Mouse (Mus musculus) left cerebral cortex, postnatal 25 days (tissue): Measurements from ENCODE around the gene Lclat1. TPM values are rescaled to one million over a fixed set of nuclear protein-coding genes. Genes with fewer than 3 reads are reported as not detected.
A peak's percentile ranks its signal among the peaks of the same experiment; 100 is the strongest.
"Not testable (repeated sequence)": the region's sequence is repeated elsewhere in the genome, so short reads cannot be mapped to it uniquely, and the experiment has no call there.

ENCODE experiments used
- DNase-seq, 2 experiments: peaks; one replicate each; pipeline ENCODE4 v3.0.0; 2022; ENCODE audit warnings: low spot score in 2 of 2, mixed read lengths in 1 of 2
- intact Hi-C: fragments of 180-260 bp; cut with DNase I; formaldehyde crosslinking; loops from one replicate; pipeline ENCODE4 v1.15.1; 2025
- total RNA-seq, 2 experiments: library from RNA; stranded (reverse); gene quantifications; 2 replicates each; pipeline ENCODE4 v1.2.3; 2021

Gene Lclat1
- total RNA-seq, 2 experiments from 2014 or later = 37.7 to 38.5 TPM

DNA sequence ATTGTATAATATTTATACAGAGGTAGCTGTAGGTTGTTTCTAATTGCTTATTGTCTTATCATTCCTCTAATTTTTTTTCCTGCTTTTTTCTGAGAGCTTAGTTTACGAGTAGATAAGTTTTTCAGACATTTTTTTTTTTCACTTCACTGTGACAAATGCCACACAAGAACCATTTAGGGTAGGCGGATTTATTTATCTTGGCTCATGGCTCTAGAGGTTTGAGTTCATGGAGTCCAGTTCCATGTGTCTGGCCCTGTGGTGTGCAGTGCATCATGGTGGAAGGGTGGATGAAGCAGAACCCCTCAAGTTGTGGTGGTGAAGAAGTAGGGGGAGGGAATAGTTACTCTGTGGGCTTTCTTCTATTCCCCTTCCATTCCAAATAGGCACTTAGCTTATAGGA, 13.9 kb downstream of the Lclat1 start:
- DNase-seq = no peak
- intact Hi-C loops = no loop called here

DNA sequence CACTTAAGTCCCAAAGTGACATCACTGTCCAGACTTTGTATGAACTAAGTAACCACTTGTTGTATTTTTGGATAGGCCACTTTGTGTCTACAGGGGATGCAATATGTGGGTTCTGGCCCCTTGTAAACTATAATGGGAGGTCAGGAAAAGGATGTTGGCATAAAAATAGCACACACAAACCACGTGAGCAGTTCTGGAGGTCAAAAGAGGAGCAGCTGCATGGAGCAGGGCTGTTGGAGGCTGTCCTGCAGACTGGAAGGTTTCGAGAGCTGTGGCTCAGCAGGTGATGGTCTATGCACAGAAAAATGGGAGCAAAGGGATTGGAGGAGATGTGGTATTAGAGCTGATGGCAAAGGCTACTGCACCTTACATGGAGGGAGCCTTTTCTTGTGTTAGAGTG, 18.6 kb downstream of the Lclat1 start:
- intact Hi-C loops = no loop called here
- no peak for DNase-seq

DNA sequence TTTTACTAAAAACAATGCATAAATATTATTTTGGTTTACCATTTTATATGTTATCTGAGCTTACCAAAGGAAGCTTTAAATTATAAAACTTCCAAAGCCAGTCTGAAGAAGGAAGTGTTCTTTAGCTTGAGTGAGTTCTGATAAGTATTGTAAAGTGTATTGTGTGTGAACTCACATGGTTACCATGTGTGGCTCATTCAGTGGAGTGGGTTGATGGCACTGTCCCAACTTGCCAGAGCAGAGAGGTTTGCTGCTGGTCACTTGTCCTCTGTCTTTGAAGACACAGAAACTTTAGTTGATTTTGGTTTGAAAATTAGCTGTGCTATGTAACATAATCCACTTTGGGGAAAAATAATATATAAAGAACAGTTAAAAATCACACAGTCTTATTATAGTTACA, 19.1 kb downstream of the Lclat1 start:
- intact Hi-C loops = no loop called here
- no peak for DNase-seq

DNA sequence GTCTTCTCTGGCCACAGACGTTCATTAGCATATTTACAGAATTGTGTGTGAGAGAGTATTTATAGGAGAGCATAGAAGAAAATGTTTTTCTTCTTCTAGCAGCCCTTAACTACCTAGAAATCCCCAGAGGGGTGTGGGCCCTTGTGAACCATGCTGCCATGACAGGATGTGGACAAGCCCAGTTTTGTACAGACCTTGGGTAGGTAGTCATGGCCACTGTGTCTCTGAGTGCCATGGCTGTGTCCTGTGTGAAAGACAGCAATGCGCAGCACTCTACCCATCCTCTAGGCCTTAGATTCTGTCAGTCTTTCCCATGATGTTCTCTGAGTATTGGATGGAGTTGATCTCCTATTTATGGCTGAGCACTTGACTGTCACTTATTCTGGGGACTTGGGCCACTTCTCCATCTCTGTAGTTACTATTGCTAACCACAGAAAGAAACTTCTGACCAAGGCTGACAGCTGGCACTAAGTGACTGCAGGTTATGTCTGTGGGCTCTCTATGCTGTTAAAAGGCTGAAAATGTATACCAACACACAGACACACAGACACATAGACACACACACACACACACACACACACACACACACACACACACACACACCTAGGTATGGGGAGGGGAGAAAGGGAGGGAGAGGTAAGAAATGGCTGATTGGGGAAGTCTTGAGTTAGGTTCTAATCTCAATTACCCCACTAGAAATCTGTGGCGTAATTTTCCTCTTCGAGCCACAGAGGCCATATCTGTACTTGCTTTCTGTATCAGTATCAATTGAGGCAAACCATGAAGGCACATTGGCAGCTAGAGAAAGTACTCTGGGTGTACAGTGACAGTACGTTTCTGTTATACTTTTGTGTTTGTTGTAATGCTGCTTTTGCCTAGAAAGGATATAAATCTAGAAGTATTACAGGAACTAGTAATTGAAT, 29.0 kb downstream of the Lclat1 start:
- no peak for DNase-seq
- intact Hi-C loops = no loop called here

DNA sequence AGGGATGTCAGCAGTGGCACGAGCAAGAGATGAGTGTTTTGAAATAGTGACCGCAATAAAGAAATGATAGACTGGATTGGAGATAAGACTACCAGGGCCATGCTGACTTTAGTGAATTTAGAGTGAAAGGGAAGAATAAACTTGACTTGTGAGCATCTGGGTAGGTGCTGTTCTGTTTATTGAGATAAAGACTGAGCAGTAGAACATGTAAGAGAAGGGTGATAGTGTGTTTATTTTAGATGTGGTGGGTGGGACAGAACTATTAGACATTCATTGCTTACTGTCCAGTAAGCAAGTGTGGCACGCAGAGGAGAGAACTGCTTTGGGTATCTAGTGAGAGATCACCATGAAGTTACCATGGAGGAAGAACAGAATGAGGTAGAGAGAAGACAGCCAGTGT, 30.4 kb downstream of the Lclat1 start:
- DNase-seq = no peak
- intact Hi-C loops = no loop called here

DNA sequence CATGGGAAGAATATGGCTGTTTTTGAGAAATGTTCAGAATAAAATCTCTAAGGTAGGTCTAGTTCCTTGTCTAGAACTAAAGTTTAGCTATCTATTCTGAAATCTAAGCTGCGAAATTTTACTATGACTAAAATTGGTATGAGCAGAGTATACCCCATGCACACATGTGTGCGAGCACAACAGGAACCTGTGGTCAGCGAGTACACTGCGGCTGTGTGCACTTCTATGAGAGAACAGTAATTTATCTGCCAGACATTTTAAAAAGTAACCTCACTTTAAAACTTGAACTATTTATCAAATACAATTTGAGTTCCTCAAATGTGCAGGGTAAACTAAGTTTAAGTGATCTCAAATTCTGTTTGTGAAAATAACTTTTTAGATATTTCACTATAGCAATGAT, 34.2 kb downstream of the Lclat1 start:
- intact Hi-C loops = no loop called here

DNA sequence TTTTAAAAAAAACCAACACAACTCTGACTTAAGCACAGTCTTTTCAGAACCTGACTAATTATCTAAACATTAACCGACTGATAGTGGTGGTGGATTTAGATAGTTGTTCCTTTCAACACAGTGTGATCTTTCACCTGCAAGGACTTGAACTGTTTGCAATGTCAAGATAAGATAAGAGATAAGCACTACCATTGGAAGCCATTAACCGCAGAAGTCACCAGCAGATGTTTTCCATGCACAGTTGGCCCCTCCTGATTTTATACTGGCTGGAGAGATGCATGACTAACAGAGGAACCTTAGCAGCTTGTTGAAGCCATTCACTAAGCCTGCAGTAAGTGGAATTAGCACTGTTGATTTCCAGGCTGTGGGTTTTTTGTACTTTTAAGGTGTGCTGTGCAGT, 34.7 kb downstream of the Lclat1 start:
- DNase-seq = no peak
- intact Hi-C loops = no loop called here

More for the DNA sequence above, 34.2 kb downstream of the Lclat1 start:
- DNase-seq = no peak

DNA sequence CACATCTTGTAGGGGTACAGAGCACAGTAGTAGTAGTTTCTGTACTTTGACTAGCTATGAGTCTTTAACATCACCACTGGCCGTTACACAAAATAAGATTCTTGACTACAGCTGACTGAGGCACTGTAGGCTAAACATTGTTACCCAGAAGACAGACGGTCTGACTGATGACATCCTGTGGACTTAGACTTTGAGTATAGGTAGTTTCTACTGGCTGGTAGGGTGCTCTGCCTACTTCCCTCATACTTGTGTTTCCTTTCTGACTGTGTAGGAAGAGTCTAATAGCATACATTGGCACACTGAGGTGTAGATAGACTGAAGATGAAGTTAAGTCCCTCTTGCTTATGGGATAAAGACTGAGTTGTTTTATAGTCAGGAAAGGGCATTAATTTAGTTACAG, 37.6 kb downstream of the Lclat1 start:
- intact Hi-C loops = no loop called here
- no peak for DNase-seq

DNA sequence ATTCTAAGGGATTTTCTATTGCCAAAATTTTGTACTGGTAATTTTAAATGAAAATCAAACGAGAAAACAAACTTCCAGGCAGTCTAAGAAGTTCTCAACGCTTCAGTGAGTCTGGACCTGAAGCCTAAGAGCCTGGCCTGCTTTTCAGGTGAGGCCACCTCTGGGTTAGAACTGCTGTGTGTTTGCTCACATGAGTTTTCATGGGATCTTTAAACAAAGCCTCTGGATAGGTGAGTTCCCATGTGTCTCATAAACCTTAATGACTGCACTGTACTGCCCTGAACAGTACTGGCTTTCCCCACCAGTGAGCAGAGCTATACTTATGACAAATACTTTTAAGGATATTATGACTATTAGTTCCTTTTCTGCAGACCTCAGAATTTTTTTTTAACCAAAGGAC, 40.8 kb downstream of the Lclat1 start:
- intact Hi-C loops = no loop called here
- no peak for DNase-seq

DNA sequence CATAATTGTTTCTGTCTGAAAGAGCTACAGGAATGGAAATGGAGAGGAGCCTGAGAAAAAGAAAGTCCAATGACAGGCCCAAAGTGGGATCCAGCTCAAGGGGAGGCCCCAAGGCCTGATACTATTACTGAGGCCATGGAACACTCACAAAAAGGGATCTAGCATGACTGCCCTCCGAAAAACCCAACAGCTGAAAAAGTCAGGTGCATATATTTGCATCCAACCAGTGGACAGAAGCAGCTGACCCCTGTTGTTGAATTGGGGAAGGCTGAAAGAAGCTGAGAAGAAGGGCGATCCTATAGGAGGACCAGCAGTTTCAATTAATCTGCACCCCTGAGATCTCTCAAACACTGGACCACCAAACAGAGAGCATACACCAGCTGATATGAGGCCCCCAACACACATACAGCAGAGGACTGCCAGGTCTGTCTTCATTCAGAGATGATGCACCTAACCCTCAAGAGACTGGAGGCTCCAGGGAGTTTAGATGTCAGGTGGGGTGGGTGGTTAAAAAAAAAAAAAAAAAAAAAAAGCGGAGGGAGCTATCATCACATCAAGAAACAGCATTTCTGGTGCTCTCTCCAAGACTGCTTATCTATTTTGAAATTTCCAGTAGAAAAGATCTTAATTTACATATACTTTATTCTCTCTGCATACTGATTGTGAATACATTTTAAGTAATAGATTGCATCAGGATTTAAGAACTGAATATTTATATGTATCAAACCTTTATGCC, 45.2 kb downstream of the Lclat1 start:
- intact Hi-C loops, DNase-seq: not testable (repeated sequence)

DNA sequence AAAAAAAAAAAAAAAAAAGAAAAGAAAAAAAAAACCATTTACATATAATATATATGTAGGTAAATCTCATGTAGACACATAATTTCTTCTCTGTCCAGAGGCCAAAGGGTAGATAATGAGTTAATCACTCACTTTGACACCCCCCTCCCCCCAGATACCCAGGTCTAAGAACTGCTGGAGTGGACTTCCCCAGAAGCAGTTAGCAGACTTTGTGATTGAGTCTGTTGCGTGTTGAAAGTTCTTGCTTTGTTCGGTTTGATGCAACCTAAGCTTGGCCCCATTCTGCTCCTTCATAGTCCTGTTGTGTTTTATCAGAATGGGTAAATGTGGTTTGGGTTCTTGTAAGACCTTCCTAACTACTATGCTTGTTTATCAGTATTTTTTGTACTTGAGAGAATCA, 45.9 kb downstream of the Lclat1 start:
- intact Hi-C loops = no loop called here
- DNase-seq = no peak

DNA sequence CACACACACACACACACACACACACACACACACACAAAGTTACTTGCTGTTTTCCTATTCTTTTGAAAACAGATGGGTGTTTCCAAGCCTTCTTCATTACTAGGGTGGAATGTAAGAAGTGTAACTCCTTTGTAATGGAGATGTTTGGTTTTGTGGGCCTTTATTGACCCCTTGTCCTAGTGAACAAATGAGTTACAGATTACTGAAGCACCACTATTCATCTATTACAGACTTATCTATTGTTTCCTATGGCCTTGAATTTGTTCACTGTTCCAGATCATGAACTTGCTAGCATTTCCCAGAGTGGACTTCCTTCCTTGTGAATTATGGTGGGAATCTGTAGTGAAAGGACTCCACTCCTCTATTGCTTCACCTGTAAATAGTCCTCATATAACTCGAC, 48.8 kb downstream of the Lclat1 start:
- no peak for DNase-seq
- intact Hi-C loops = no loop called here

DNA sequence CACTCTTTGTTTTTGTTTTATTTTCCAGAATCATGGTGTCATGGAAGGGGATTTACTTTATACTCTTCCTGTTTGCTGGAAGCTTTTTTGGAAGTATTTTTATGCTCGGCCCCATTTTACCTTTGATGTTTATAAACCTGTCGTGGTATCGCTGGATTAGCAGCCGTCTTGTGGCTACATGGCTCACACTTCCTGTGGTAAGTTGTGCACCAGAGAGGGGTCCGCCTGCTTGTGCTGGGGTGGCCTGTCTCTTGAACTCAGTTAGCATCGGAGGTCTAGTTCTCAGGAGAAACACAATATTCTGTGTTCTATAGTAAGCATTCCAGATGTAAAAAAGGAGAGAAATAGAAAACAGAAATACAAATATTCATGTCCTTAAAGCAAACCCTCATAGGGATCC, 54.0 kb downstream of the Lclat1 start:
- intact Hi-C loops = no loop called here
- DNase-seq = no peak

DNA sequence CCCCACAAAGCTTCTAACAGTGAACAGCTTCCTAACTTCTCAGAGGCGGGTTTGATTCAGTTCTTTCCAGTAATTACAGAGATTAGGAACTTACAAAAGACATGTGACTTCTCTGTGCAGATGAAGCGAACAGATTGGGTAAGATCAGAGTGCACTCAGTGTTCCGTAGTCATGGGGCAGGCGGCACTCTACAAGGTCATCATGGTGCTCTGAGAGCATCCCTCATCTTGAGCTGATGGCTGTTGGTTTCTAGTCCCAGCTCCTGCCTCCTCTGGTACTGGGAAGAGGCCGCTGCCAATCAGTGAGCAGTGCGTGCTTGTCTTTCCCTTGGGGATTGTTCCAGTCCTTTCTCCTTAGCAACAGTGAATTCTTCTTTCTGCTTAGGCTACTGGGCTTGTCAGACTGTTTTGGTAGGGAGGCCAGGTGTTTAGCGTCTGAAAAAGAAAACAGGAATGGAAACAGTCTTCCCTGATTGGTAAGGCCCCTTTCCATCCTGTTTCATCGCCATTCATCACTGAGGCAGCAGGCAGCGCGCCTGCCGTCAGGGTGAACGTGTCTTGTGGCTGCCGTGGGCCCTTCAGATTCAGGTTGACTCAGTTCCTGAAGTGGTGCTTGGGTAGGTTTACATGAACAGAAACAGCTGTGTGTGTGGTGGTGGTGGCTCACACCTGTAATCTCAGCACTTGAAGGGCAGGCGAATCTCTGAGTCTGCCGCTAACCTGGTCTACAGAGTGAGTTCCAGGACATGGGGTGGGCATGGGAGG, 54.8 kb downstream of the Lclat1 start:
- DNase-seq = no peak
- intact Hi-C loops = no loop called here

DNA sequence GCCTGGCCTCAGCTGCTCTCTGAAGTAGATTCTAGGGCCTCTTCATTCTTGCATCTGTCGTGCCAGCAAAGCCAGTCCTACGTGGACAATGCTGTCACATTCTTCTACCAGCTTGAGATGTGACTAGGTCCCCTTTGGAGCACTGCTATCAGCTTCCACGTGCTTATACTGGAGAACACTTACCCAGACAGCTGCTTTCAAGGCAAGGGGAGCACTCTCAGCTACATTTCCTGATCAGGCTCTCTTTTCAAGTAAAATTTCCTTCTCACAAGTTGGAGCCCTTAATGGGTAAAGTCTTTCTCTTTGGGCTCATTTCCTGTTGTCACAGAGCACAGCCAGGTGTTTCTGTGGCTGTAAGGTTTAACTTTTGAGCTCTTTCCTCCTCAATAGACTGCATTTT, 55.8 kb downstream of the Lclat1 start:
- DNase-seq = no peak
- intact Hi-C loops = no loop called here

DNA sequence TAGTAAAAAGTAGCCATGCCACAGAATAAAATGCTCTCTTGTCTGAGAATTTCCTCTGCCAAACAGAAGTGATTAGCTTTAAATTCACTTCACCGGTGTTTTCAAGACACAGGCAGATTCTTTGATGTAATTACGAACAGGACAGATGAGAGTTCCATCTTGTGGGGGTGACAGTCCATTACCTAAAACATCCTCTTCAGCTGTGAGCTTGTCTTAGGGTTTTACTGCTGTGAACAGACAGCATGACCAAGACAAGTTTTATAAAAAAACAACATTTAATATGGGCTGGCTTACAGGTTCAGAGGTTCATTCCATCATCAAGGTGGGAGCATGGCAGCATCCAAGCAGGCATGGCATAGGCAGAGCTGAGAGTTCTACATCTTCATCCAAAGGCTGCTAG, 56.3 kb downstream of the Lclat1 start:
- intact Hi-C loops = no loop called here
- no peak for DNase-seq

DNA sequence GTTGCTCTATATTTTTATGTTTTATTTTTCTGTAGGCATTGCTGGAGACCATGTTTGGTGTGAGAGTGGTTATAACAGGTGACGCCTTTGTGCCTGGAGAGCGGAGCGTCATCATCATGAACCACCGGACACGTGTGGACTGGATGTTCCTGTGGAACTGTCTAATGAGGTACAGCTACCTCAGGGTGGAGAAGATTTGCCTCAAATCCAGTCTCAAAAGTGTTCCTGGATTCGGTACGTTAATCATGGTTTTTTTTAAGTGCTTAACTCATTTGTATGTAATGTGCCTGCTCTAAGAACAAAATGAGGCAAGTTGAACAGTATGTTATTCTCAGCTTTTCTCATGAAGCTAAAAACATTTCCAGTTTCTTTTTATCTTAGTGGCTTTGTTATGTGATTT, 61.7 kb downstream of the Lclat1 start:
- intact Hi-C loops = no loop called here
- no peak for DNase-seq

DNA sequence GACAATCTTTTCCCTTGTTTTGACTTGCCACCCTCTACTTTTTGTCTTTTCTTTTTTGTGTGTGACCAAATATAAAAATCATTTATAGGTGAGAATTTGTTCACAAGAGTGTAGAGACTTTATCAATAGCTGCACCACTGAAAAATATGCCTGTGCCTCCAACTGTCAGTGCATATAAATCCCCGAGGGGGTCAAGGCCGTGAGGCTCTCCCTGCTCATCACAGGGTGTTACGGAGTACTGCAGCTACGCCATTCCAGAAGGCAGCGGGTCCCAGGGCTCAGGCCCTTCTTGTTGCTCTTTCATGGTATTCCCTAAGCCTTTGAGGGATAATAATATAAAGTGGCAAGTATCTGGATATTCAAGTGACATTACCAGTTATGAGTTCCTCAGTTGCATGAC, 62.4 kb downstream of the Lclat1 start:
- DNase-seq = no peak
- intact Hi-C loops = loop anchor here (10.0 kb wide), 1 partner anchor 275 kb away; no protein-coding TSS in a partner anchor

DNA sequence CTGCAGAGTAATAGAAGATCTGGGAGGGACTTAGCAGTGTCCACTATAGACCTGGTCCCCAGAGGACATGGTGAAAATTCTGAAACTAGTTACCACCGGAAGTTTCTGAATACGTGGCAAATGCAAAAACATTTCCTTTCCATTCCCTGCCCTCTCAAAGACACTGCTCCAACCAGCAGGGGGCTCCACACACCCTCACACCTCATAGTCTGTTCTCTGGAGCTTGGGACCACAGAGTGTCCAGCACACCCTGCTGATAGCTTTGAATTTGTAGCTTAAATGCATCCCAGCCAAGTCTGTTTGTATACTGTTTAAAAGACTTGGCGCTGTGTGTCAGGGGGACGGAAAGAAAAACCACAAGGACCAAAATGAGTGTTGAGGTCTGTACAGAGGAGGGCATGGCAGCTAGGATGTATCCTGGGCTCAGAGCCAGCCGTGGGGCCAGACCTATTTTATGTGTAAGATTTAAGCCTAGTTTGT, 66.3 kb downstream of the Lclat1 start:
- peak in 1 of 2 experiments; percentile 33 for DNase-seq
- intact Hi-C loops = loop anchor here (10.0 kb wide), 1 partner anchor 279 kb away; no protein-coding TSS in a partner anchor

DNA sequence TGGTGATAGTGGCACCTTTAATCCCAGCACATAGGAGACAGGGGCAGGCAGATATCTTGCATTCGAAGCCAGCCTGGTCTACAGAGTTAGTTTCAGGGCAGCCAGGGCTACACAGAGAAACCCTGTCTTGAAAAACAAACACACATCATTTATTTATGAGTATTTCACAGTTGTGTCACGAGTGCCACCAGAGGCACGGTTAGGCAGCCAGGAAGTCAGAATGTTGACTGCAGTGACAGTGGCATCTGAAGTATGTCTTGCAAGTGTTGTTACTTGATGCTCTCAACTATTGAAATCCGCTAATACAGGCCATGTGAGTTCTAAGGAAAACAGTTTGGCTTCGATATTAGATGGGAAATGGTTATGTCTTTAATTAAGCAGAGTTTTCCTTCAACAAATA, 67.9 kb downstream of the Lclat1 start:
- intact Hi-C loops = loop anchor here (1.0 to 10.0 kb wide), 2 partner anchors 9 to 281 kb away; no protein-coding TSS in a partner anchor

More for the DNA sequence above, 67.9 kb downstream of the Lclat1 start:
- no peak for DNase-seq
